Mouse (Mus musculus) limb, embryonic 11.5 days (tissue): ENCODE measurements around the gene Stard13. TPM values are rescaled to one million over a fixed set of nuclear protein-coding genes. Genes with fewer than 3 reads are reported as not detected.

ENCODE experiments used
- ATAC-seq: fragments of 200-750 bp; cut with Nextera tagmentation; 2 replicates; pipeline ENCODE4 v1.8.0; 2017; ENCODE audit warnings: low read depth; ENCODE audit not compliant: insufficient number of reproducible peaks, low FRiP score, low TSS enrichment
- DNase-seq: peaks from one replicate; pipeline ENCODE4 v3.0.0-alpha.2; 2015; ENCODE audit warnings: low spot score
- H3K27ac ChIP-seq: fragments of 300-500 bp; sonication (generic); replicated peaks from 2 replicates; pipeline ENCODE4 v1.5.1; 2014; ENCODE audit warnings: low read depth, mild to moderate bottlenecking, low read length
- H3K27me3 ChIP-seq: fragments of 300-500 bp; sonication (generic); 2 replicates; pipeline ENCODE4 v1.6.1; 2014; ENCODE audit warnings: mild to moderate bottlenecking, low read length, mixed read lengths; ENCODE audit not compliant: control insufficient read depth, insufficient read depth
- H3K36me3 ChIP-seq: fragments of 300-500 bp; sonication (generic); 2 replicates; pipeline ENCODE4 v1.6.1; 2014; ENCODE audit warnings: mild to moderate bottlenecking, low read length, moderate library complexity, mixed read lengths; ENCODE audit not compliant: control insufficient read depth, insufficient read depth
- H3K4me1 ChIP-seq: fragments of 300-500 bp; sonication (generic); 2 replicates; pipeline ENCODE4 v1.6.1; 2014; ENCODE audit warnings: low read length, mixed read lengths; ENCODE audit not compliant: control insufficient read depth, insufficient read depth
- H3K4me2 ChIP-seq: fragments of 300-500 bp; sonication (generic); 2 replicates; pipeline ENCODE4 v1.6.1; 2014; ENCODE audit warnings: low read depth, mild to moderate bottlenecking, moderate library complexity; ENCODE audit not compliant: severe bottlenecking
- H3K4me3 ChIP-seq: fragments of 300-500 bp; sonication (generic); 2 replicates; pipeline ENCODE4 v1.5.1; 2014; ENCODE audit warnings: low read depth, low read length
- H3K9ac ChIP-seq: fragments of 300-500 bp; sonication (generic); 2 replicates; pipeline ENCODE4 v1.6.1; 2014; ENCODE audit warnings: mild to moderate bottlenecking, low read length
- H3K9me3 ChIP-seq: fragments of 300-500 bp; sonication (generic); 2 replicates; pipeline ENCODE4 v1.6.1; 2016; ENCODE audit warnings: low read length; ENCODE audit not compliant: control insufficient read depth
- WGBS: fragments of 180-500 bp; shearing (Covaris S2); extraction: QIAGEN DNeasy Blood & Tissue Kit; methylation state at CpG from one replicate; pipeline ENCODE4 v1.1.7; 2014; 5-methylcytosine and 5-hydroxymethylcytosine counted together
- polyA plus RNA-seq: library from polyadenylated mRNA; unstranded; fragments of >200 nt; fragmentation: Nextera tagmentation; extraction: Ambion mirVana; gene quantifications from 2 replicates; pipeline ENCODE4 v1.2.1, GENCODE M21; 2014

The Stard13 gene
- polyA plus RNA-seq, 1 experiment from 2014 or later = 3.7 TPM

- no peaks in the 10 kb centered on the region for H3K36me3 ChIP-seq
- H3K9ac ChIP-seq = no peak overlapping the region
- H3K4me3 ChIP-seq = no peak overlapping the region
- 72% methylated on average over 11 of the region's 11 CpGs for WGBS
- H3K27ac ChIP-seq = no peak overlapping the region
- H3K27me3 ChIP-seq = no peaks in the 10 kb centered on the region
- H3K4me1 ChIP-seq = no peaks in the 10 kb centered on the region
- no peaks in the 10 kb centered on the region for H3K9me3 ChIP-seq
- ATAC-seq = no peak
- DNase-seq = no peak
- no peak overlapping the region for H3K4me2 ChIP-seq
Observed at GRCm38 (mm10) chr5:151183656-151184240, 49.9 kb downstream of the Stard13 start.

GRCm38 (mm10) chr5:151181288-151181687 is 52.3 kb downstream of the Stard13 start:
- DNase-seq (no peak), ATAC-seq (no peak)
- no peak overlapping the region for H3K4me2 ChIP-seq
- no peaks in the 10 kb centered on the region for H3K4me1 ChIP-seq
- no peak overlapping the region for H3K27ac ChIP-seq
- no peak overlapping the region for H3K4me3 ChIP-seq
- no peak overlapping the region for H3K9ac ChIP-seq
- no peaks in the 10 kb centered on the region for H3K9me3 ChIP-seq
- 96% methylated on average over 8 of the region's 8 CpGs for WGBS
- H3K36me3 ChIP-seq = no peaks in the 10 kb centered on the region
- H3K27me3 ChIP-seq = no peaks in the 10 kb centered on the region

GRCm38 (mm10) chr5:151180176-151180785 is 53.4 kb downstream of the Stard13 start:
- no peak overlapping the region for H3K27ac ChIP-seq
- no peaks in the 10 kb centered on the region for H3K4me1 ChIP-seq
- H3K27me3 ChIP-seq = no peaks in the 10 kb centered on the region
- no peak overlapping the region for H3K4me3 ChIP-seq
- DNase-seq = no peak
- 55% methylated on average over 9 of the region's 9 CpGs for WGBS
- no peaks in the 10 kb centered on the region for H3K36me3 ChIP-seq
- no peaks in the 10 kb centered on the region for H3K9me3 ChIP-seq
- no peak overlapping the region for H3K9ac ChIP-seq
- H3K4me2 ChIP-seq = no peak overlapping the region
- ATAC-seq = no peak

DNA sequence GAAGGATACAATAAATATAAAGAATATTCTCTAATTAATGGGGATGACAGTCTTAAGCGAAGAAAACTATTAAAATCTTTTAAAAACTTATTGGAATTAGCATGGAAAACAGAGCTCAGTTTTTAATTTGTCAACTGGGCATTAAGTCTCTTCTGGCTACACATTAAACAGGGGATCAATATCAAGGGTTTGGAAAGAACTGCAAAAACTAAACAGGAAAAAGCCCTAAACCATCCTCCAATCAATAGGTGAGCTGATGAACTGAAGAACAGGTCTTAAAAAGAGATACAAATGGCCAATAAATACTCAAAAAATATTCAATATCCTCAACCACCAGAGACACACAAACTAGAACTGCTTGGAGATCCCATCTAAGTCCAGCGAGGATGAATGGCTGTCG is 56.5 kb downstream of the Stard13 start:
- no peak overlapping the region for H3K4me3 ChIP-seq
- WGBS = 88% methylated on average over 3 of the region's 3 CpGs
- H3K9ac ChIP-seq = no peak overlapping the region
- DNase-seq = no peak
- ATAC-seq = no peak
- no peaks in the 10 kb centered on the region for H3K27me3 ChIP-seq
- no peaks in the 10 kb centered on the region for H3K36me3 ChIP-seq
- no peaks in the 10 kb centered on the region; the same call in 1 of the 2 replicates for H3K4me1 ChIP-seq
- H3K27ac ChIP-seq = no peak overlapping the region
- H3K4me2 ChIP-seq = no peak overlapping the region
- H3K9me3 ChIP-seq = no peaks in the 10 kb centered on the region

DNA sequence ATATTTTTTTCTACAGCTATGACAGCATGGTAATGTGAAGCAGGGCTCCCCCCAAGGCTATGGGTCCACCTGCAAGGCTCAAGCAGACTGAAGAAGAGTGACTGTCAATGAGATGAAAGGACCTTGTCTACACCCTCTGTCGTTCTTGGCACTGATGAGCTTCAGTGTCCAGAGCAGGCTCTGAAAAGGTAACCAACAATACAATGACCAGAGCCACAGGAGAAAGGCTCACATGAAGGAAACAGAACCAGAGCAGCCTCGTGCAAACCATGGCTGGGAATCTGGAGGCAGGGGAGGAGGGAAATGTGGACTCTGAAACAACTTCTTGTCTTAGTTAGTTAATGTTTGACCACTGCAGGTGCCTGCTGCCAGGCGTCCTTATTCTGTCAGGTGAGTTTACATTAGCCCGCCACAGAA is 57.7 kb downstream of the Stard13 start:
- no peaks in the 10 kb centered on the region; the same call in 1 of the 2 replicates for H3K4me1 ChIP-seq
- no peaks in the 10 kb centered on the region for H3K36me3 ChIP-seq
- H3K4me2 ChIP-seq = no peak overlapping the region
- no peak for DNase-seq
- no peak for ATAC-seq
- no peaks in the 10 kb centered on the region for H3K27me3 ChIP-seq
- no peak overlapping the region for H3K27ac ChIP-seq
- H3K4me3 ChIP-seq = no peak overlapping the region
- no peak overlapping the region for H3K9ac ChIP-seq
- no peaks in the 10 kb centered on the region for H3K9me3 ChIP-seq
- WGBS = 73% methylated on average over 4 of the region's 4 CpGs

- H3K27ac ChIP-seq = peak overlapping the region; percentile 40; the same call in 1 of the 2 replicates
- ATAC-seq (no peak), DNase-seq (no peak)
- no peak overlapping the region for H3K9ac ChIP-seq
- 78% methylated on average over 7 of the region's 7 CpGs for WGBS
- no peaks in the 10 kb centered on the region; the same call in 1 of the 2 replicates for H3K4me1 ChIP-seq
- H3K4me2 ChIP-seq = no peak overlapping the region
- no peak overlapping the region for H3K4me3 ChIP-seq
- H3K9me3 ChIP-seq = no peaks in the 10 kb centered on the region
- no peaks in the 10 kb centered on the region for H3K27me3 ChIP-seq
- H3K36me3 ChIP-seq = no peaks in the 10 kb centered on the region
Observed at GRCm38 (mm10) chr5:151174485-151175460, 58.9 kb downstream of the Stard13 start.

DNA sequence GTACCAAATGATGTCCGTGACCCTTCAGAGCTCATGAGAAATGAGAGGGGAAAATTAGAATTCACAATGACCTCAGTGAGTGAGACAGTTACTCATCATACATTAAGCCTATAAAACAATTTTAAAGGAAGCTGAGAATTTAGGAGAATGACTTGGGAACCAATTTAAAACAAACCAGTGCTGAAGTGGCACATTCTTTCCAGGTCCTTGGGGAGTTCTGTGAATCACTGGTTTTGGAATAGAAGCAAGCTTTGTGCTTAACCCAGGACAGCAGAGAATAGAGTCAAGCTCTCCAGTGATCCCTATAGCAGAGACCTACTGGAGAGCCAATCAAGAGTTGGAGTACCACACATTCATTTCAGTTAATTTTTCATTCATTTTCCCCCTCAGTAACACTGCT is 59.9 kb downstream of the Stard13 start:
- ATAC-seq (no peak), DNase-seq (no peak)
- Histone ChIP-seq H3K9ac (no peak overlapping the region), H3K4me3 (no peak overlapping the region), H3K27me3 (no peaks in the 10 kb centered on the region), H3K27ac (no peak overlapping the region), H3K4me2 (no peak overlapping the region), H3K36me3 (no peaks in the 10 kb centered on the region), H3K4me1 (no peaks in the 10 kb centered on the region; the same call in 1 of the 2 replicates), H3K9me3 (no peaks in the 10 kb centered on the region)
- 77% methylated on average over 1 of the region's 1 CpGs for WGBS

GRCm38 (mm10) chr5:151170168-151170750 is 63.4 kb downstream of the Stard13 start:
- H3K9me3 ChIP-seq = no peaks in the 10 kb centered on the region
- DNase-seq = no peak
- no peaks in the 10 kb centered on the region; the same call in 1 of the 2 replicates for H3K4me1 ChIP-seq
- no peaks in the 10 kb centered on the region for H3K36me3 ChIP-seq
- H3K9ac ChIP-seq = no peak overlapping the region
- ATAC-seq = no peak
- no peak overlapping the region for H3K4me2 ChIP-seq
- 80% methylated on average over 3 of the region's 3 CpGs for WGBS
- no peak overlapping the region for H3K27ac ChIP-seq
- H3K27me3 ChIP-seq = no peaks in the 10 kb centered on the region
- no peak overlapping the region for H3K4me3 ChIP-seq
